Mouse (Mus musculus): Measurements from ENCODE around the gene Atp2b4.

The Atp2b4 gene

DNA sequence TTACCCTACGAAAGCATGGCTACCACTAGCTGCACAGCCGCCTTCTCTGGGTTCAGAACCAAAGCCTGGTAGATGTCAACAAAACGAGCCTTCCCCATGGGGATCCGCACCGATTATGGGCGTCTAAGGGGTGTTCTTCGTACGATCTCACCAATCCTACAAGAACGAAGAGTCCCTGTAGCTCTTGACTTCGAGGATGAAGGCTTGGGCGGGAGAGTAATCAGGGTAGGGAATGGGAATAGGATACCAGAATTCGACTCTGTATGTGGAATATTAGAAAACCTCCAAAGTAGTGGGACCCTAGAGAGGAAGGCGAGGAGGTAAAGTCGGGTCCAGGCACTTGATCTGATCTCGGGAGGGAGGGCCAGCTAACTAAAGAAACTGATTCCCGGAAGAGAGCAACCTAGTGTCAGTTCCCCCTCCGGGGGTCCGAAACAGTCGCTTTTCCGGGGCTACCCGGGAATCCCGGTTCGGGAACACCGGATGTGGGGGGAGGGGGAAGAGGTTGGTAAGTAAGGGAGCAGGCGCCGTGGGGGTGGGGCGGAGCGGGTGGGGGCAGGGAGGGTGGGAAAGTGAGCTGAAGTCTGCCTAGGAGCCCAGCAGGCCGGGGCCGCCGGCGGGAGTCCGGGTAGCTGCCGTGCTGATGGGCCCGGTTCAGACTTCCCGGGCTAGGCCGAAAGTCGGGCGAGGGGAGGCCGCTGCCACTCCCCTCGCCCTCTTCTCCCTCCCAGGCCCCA, 140.2 kb downstream of the Atp2b4 start, which contains the start of gene Zbed6:
TSS of gene Zbed6 (minus strand) at position 420 of the 737 bp plus-strand sequence.
- peak; percentile 24 for DNase-seq (ENCODE audit: extremely low read depth, low read depth)

- DNase-seq (ENCODE audit: extremely low read depth, low read depth), result no peak
Observed at GRCm38 (mm10) chr1:133658878-133659277, 142.0 kb downstream of the Atp2b4 start.

DNA sequence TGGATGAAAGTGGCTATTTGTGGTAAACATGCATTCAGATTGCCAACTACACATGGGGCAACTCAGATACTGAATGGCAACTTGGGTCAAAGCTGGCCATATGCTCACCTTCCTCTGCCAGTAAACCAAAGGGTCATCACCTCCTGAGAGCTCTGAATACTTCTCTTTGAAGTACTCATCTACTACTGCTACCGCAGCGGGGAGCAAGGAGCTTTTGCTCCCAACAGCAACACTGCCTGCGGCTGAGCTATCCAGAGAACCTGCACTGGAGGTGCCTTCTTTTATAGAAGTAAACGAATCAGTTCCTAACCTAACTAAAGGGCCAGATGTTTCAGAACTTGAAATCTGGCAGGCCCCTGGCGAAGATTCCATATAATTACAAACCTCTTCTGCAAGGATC, 144.0 kb downstream of the Atp2b4 start:
- DNase-seq (ENCODE audit: extremely low read depth, low read depth), result no peak

- no peak for DNase-seq (ENCODE audit: extremely low read depth, low read depth)
Observed at GRCm38 (mm10) chr1:133653033-133653432, 147.8 kb downstream of the Atp2b4 start.

DNA sequence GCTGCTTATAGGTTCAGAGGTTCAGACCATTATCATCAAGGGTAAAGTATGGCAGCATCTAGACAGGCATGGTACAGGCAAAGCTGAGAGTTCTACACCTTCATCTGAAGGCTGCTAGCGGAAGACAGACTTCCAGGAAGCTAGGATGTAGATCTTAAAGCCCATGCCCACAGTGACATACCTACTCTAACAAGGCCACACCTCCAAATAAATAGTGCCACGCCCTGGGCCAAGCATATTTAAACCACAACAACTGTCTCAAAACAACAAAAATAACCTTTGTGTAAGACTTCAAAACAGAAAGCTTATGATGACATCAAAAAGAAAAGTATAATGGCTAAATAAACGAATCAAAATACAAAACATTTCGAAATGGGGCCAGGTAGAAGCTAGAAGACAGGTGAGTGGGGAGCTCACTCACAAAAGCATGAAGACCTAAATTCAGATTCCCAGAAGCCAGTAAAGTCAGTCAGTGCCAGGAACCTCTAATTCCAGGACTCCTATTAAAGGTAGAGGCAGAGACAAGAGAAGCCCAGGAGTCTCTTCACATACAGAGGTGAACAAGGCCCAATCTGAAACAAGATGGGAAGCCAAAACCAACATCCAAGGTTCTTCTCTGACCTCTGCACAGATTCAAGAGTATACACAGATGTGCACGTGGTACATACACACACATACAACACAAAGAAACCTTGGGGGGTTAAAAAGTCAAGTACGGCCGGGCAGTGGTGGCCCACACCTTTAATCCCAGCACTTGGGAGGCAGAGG, 150.4 kb downstream of the Atp2b4 start:
- no peak for DNase-seq (ENCODE audit: extremely low read depth, low read depth)
